Mouse (Mus musculus): ENCODE data around the gene Mymx. TPM values are rescaled to one million over a fixed set of nuclear protein-coding genes. Genes with fewer than 3 reads are reported as not detected.

The Mymx gene
- polyA plus RNA-seq, 1 experiment from 2014 or later: 4.8 TPM

- ATAC-seq (ENCODE audit: insufficient read depth, low FRiP score, low TSS enrichment) (no peak), DNase-seq (ENCODE audit: low spot score) (no peak)
- H3K27me3 ChIP-seq (ENCODE audit: control insufficient read depth, insufficient read depth, low read length): peaks cover 20% of the 10 kb centered on the region
- H3K36me3 ChIP-seq (ENCODE audit: control insufficient read depth, insufficient read depth, low read length): no peaks in the 10 kb centered on the region
- peaks cover 15% of the 10 kb centered on the region; the same call in 1 of the 2 replicates for H3K4me1 ChIP-seq (ENCODE audit: control insufficient read depth, insufficient read depth, low read length)
- 80% methylated on average over 3 of the region's 3 CpGs for WGBS
- H3K27ac ChIP-seq (ENCODE audit: low read depth, low read length): no peak overlapping the region
- H3K9me3 ChIP-seq (ENCODE audit: control insufficient read depth, low read length): no peaks in the 10 kb centered on the region
- H3K4me2 ChIP-seq (ENCODE audit: low read depth): no peak overlapping the region
- no peak overlapping the region for H3K4me3 ChIP-seq (ENCODE audit: low read depth, low read length)
- H3K9ac ChIP-seq (ENCODE audit: low read length): no peak overlapping the region
Observed at GRCm38 (mm10) chr17:45602984-45603383, 1.1 kb upstream of the Mymx start.

- Histone ChIP-seq H3K27ac (ENCODE audit: low read depth, low read length) (no peak overlapping the region), H3K36me3 (ENCODE audit: control insufficient read depth, insufficient read depth, low read length) (no peaks in the 10 kb centered on the region), H3K4me2 (ENCODE audit: low read depth) (peak overlapping the region; percentile 7; the same call in 1 of the 2 replicates), H3K4me3 (ENCODE audit: low read depth, low read length) (no peak overlapping the region), H3K27me3 (ENCODE audit: control insufficient read depth, insufficient read depth, low read length) (peaks cover 22% of the 10 kb centered on the region), H3K9me3 (ENCODE audit: control insufficient read depth, low read length) (no peaks in the 10 kb centered on the region), H3K9ac (ENCODE audit: low read length) (0 out of 2 replicates have a peak overlapping the region, but pooled peaks have one; percentile 24), H3K4me1 (ENCODE audit: control insufficient read depth, insufficient read depth, low read length) (peaks cover 18% of the 10 kb centered on the region)
- peak; percentile 19 for DNase-seq (ENCODE audit: low spot score)
- WGBS: 12% methylated on average over 22 of the region's 22 CpGs
- no peak for ATAC-seq (ENCODE audit: insufficient read depth, low FRiP score, low TSS enrichment)
Observed at GRCm38 (mm10) chr17:45601325-45601724, 577 bp downstream of the Mymx start.

GRCm38 (mm10) chr17:45600267-45600666, 1.6 kb downstream of the Mymx start:
- peaks cover 27% of the 10 kb centered on the region for H3K27me3 ChIP-seq (ENCODE audit: control insufficient read depth, insufficient read depth, low read length)

GRCm38 (mm10) chr17:45599446-45600242, 2.3 kb downstream of the Mymx start, which contains the start of gene Slc29a1:
Gene Slc29a1, minus strand, starts transcription at chr17:45599606.
- peak; percentile 64 for DNase-seq (ENCODE audit: low spot score)
- peak within 1 kb of the TSS; percentile 44 for H3K9ac ChIP-seq (ENCODE audit: low read length)
- H3K4me1 ChIP-seq (ENCODE audit: control insufficient read depth, insufficient read depth, low read length): peaks cover 32% of the 10 kb centered on the region
- H3K36me3 ChIP-seq (ENCODE audit: control insufficient read depth, insufficient read depth, low read length): no peaks in the 10 kb centered on the region
- ATAC-seq (ENCODE audit: insufficient read depth, low FRiP score, low TSS enrichment): no peak
- H3K27ac ChIP-seq (ENCODE audit: low read depth, low read length): no peak within 1 kb of the TSS
- peak within 1 kb of the TSS; percentile 25 for H3K4me3 ChIP-seq (ENCODE audit: low read depth, low read length)
- no peaks in the 10 kb centered on the region for H3K9me3 ChIP-seq (ENCODE audit: control insufficient read depth, low read length)
- H3K4me2 ChIP-seq (ENCODE audit: low read depth): peak within 1 kb of the TSS; percentile 57
- 18% methylated on average over 32 of the region's 32 CpGs for WGBS
- peaks cover 27% of the 10 kb centered on the region for H3K27me3 ChIP-seq (ENCODE audit: control insufficient read depth, insufficient read depth, low read length)

More at GRCm38 (mm10) chr17:45600267-45600666, 1.6 kb downstream of the Mymx start:
- DNase-seq (ENCODE audit: low spot score) (no peak), ATAC-seq (ENCODE audit: insufficient read depth, low FRiP score, low TSS enrichment) (no peak)
- Histone ChIP-seq H3K9ac (ENCODE audit: low read length) (no peak overlapping the region), H3K4me3 (ENCODE audit: low read depth, low read length) (no peak overlapping the region), H3K4me2 (ENCODE audit: low read depth) (no peak overlapping the region), H3K4me1 (ENCODE audit: control insufficient read depth, insufficient read depth, low read length) (peaks cover 26% of the 10 kb centered on the region), H3K9me3 (ENCODE audit: control insufficient read depth, low read length) (no peaks in the 10 kb centered on the region), H3K27ac (ENCODE audit: low read depth, low read length) (no peak overlapping the region), H3K36me3 (ENCODE audit: control insufficient read depth, insufficient read depth, low read length) (no peaks in the 10 kb centered on the region)
- 62% methylated on average over 8 of the region's 8 CpGs for WGBS

GRCm38 (mm10) chr17:45598891-45599290, 3.0 kb downstream of the Mymx start:
- 60% methylated on average over 3 of the region's 3 CpGs for WGBS
- Histone ChIP-seq H3K4me1 (ENCODE audit: control insufficient read depth, insufficient read depth, low read length) (peaks cover 33% of the 10 kb centered on the region), H3K9ac (ENCODE audit: low read length) (no peak overlapping the region), H3K27ac (ENCODE audit: low read depth, low read length) (no peak overlapping the region), H3K27me3 (ENCODE audit: control insufficient read depth, insufficient read depth, low read length) (peaks cover 27% of the 10 kb centered on the region), H3K36me3 (ENCODE audit: control insufficient read depth, insufficient read depth, low read length) (no peaks in the 10 kb centered on the region), H3K9me3 (ENCODE audit: control insufficient read depth, low read length) (no peaks in the 10 kb centered on the region), H3K4me3 (ENCODE audit: low read depth, low read length) (no peak overlapping the region; the same call in 1 of the 2 replicates), H3K4me2 (ENCODE audit: low read depth) (peak overlapping the region; percentile 57)
- no peak for DNase-seq (ENCODE audit: low spot score)
- ATAC-seq (ENCODE audit: insufficient read depth, low FRiP score, low TSS enrichment): no peak

GRCm38 (mm10) chr17:45598376-45598775, 3.5 kb downstream of the Mymx start:
- Histone ChIP-seq H3K27ac (ENCODE audit: low read depth, low read length) (no peak overlapping the region), H3K9ac (ENCODE audit: low read length) (no peak overlapping the region), H3K4me3 (ENCODE audit: low read depth, low read length) (no peak overlapping the region), H3K4me1 (ENCODE audit: control insufficient read depth, insufficient read depth, low read length) (peaks cover 36% of the 10 kb centered on the region), H3K27me3 (ENCODE audit: control insufficient read depth, insufficient read depth, low read length) (peaks cover 27% of the 10 kb centered on the region), H3K36me3 (ENCODE audit: control insufficient read depth, insufficient read depth, low read length) (no peaks in the 10 kb centered on the region), H3K9me3 (ENCODE audit: control insufficient read depth, low read length) (no peaks in the 10 kb centered on the region), H3K4me2 (ENCODE audit: low read depth) (no peak overlapping the region)
- 82% methylated on average over 2 of the region's 2 CpGs for WGBS
- DNase-seq (ENCODE audit: low spot score) (no peak), ATAC-seq (ENCODE audit: insufficient read depth, low FRiP score, low TSS enrichment) (no peak)

- 44% methylated on average over 3 of the region's 3 CpGs for WGBS
- H3K9me3 ChIP-seq (ENCODE audit: control insufficient read depth, low read length): no peaks in the 10 kb centered on the region
- H3K9ac ChIP-seq (ENCODE audit: low read length): no peak overlapping the region
- no peak overlapping the region for H3K27ac ChIP-seq (ENCODE audit: low read depth, low read length)
- peaks cover 36% of the 10 kb centered on the region for H3K4me1 ChIP-seq (ENCODE audit: control insufficient read depth, insufficient read depth, low read length)
- no peak for ATAC-seq (ENCODE audit: insufficient read depth, low FRiP score, low TSS enrichment)
- peak; percentile 43 for DNase-seq (ENCODE audit: low spot score)
- peaks cover 27% of the 10 kb centered on the region for H3K27me3 ChIP-seq (ENCODE audit: control insufficient read depth, insufficient read depth, low read length)
- H3K4me2 ChIP-seq (ENCODE audit: low read depth): no peak overlapping the region
- no peaks in the 10 kb centered on the region for H3K36me3 ChIP-seq (ENCODE audit: control insufficient read depth, insufficient read depth, low read length)
- no peak overlapping the region for H3K4me3 ChIP-seq (ENCODE audit: low read depth, low read length)
Observed at GRCm38 (mm10) chr17:45597787-45598186, 4.1 kb downstream of the Mymx start.

GRCm38 (mm10) chr17:45596631-45597396, 5.1 kb downstream of the Mymx start:
- ATAC-seq (ENCODE audit: insufficient read depth, low FRiP score, low TSS enrichment) (no peak), DNase-seq (ENCODE audit: low spot score) (peak; percentile 65)
- Histone ChIP-seq H3K4me3 (ENCODE audit: low read depth, low read length) (no peak overlapping the region), H3K27ac (ENCODE audit: low read depth, low read length) (no peak overlapping the region), H3K36me3 (ENCODE audit: control insufficient read depth, insufficient read depth, low read length) (no peaks in the 10 kb centered on the region), H3K27me3 (ENCODE audit: control insufficient read depth, insufficient read depth, low read length) (peaks cover 23% of the 10 kb centered on the region), H3K9me3 (ENCODE audit: control insufficient read depth, low read length) (no peaks in the 10 kb centered on the region), H3K9ac (ENCODE audit: low read length) (no peak overlapping the region), H3K4me1 (ENCODE audit: control insufficient read depth, insufficient read depth, low read length) (peaks cover 34% of the 10 kb centered on the region), H3K4me2 (ENCODE audit: low read depth) (no peak overlapping the region)
- WGBS: 25% methylated on average over 11 of the region's 11 CpGs
